Mouse (Mus musculus) heart, postnatal 25 days (tissue): ENCODE results near the gene Filip1l. TPM values are rescaled to one million over a fixed set of nuclear protein-coding genes. Genes with fewer than 3 reads are reported as not detected.

Source experiments
- DNase-seq: peaks from one replicate; pipeline ENCODE4 v3.0.0; 2022; ENCODE audit warnings: low spot score
- intact Hi-C: fragments of 180-260 bp; cut with DNase I; formaldehyde crosslinking; loops from one replicate; pipeline ENCODE4 v1.15.1; 2025
- total RNA-seq, 2 experiments: library from RNA; stranded (reverse); gene quantifications; 2 replicates each; pipeline ENCODE4 v1.2.3; 2021

The Filip1l gene
- total RNA-seq, 2 experiments from 2014 or later, result 32.9 to 40.7 TPM

DNA sequence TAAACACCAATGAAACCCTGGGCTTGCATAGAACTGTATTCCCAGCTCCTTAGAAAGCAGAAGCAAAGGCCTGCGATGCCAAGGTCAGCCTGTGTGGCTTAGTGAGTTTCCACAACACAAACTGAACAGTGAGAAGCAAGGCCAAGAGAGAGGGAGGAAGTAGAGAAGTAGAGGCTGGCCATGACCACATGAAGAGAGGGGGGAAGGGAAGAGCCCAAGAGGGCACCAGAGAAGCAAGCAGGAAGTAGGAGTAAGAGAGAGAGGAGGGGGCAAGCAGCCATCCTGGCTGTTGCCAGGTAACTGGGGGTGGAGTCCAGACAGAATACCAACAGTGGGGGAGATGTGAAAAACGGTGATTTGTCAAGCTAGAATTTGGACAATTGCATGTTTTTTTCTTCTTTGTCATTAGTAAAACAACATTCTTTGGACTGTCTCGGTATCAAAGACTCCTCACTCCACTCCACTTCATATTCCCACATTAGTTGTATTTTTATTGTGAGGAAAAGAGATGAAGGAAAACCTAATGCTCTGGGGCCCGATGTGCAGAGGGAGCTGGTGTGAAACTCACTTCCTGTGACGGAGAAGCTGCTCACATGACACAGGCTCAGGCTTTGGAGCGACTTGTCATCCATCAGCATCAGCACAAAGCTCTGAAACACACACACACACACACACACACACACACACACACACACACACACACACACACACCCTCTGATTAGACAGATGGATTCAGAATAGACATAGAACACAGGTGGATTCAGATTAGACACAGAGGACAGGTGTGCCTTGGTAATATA, 70.3 kb downstream of the Filip1l start:
- intact Hi-C loops, result loop anchor here (5.0 kb wide), 1 partner anchor 129 kb away; no protein-coding TSS in a partner anchor

DNA sequence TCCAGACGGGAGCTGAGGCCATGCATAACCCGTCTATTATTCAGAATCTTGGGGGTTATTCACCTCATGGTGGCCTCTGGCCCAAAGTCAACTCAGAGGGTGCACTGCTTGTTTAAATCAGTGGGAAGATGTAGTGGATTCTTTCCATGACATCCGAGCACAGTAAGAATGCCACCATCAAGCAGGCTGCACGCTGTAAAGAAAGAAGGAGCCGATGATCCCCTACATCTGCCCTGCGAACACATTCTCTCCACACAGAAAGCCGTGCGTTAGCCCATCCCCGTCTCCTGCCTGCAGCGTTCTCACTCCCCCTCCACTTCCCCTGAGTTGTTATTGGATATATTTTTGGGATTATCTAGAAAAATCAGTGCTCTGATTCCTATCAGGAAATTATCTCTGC, 73.8 kb downstream of the Filip1l start:
- intact Hi-C loops, result no loop called here

More for the DNA sequence above, 70.3 kb downstream of the Filip1l start:
- no peak for DNase-seq

DNA sequence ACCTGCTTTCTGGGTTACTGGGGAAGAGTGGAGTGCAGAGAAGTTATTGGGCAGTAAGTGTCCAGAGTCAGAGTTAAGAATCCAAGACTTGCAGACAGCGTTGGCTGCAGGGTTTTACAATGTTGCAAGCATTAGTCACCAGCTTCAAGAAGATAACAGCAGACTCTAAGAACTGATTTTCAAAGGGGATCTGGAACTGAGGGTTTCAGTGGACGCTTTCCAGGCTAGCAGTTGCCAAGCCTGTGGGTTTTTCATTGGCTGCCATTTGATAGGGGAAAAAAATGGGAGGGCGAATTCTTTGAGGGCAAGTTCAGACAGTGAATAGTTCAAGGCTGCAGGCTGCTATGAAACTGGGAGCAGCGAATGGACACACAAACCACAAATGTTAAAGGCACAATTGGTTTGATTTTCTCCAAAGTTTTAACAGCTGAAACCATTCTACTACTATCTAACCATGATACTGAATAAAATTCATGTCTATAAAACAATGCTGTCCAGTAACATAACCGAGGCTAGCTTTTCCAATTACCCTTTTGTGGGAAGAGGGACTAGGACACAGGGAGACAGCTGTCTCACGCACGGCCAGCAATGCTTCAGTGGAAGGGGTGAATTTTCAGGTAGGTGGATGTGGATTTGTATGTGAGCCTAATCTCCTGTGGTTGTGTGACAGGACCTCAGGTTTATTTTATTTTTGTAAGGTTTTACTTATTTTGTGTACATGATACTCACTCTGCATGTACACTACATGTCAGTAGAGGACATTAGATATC, 74.8 kb downstream of the Filip1l start:
- peak; percentile 73 for DNase-seq
- intact Hi-C loops, result no loop called here

More for the DNA sequence above, 73.8 kb downstream of the Filip1l start:
- DNase-seq, result no peak

DNA sequence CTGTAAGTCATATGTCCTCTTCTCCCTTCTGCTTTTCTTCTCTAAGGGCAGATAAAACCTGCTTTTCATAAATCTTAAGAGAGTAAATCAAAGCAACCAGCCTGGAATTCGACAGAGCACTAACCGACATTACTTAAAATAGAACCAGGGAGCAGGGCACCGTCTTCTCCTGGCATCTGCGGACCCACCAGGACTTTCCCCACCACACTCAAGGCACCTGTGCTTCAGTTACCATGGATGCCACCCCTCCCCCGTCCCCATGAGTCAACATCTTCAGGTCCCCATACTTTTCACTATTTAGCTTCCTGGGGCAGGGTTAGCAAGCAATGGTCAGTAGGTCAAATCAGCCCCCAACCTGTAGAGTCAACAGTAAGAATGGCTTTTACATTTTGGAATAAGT, 76.1 kb downstream of the Filip1l start:
- intact Hi-C loops, result no loop called here
- DNase-seq, result no peak

DNA sequence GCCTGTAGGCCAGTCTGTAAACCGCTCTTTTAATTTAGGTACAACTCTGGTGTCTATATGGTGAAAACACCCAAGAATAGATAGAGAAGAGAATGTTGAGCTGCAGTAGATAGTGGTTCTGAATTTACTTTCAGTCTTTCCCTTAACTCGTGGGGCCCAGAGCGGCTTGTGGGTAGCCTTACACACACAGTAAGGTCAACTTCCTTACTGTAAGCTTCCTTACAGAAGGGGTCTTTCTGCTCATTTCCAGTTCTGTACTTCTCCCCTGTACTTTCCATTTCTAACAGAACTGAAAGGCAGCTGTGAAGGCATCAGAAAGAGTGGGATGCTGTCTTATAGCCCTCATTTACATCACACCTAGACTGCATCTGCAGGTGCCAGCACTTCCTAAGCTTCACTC, 78.4 kb downstream of the Filip1l start:
- no peak for DNase-seq

GRCm38 (mm10) chr16:57433173-57433572, 80.3 kb downstream of the Filip1l start:
- no peak for DNase-seq
- intact Hi-C loops, result no loop called here

More for the DNA sequence above, 78.4 kb downstream of the Filip1l start:
- intact Hi-C loops, result no loop called here

DNA sequence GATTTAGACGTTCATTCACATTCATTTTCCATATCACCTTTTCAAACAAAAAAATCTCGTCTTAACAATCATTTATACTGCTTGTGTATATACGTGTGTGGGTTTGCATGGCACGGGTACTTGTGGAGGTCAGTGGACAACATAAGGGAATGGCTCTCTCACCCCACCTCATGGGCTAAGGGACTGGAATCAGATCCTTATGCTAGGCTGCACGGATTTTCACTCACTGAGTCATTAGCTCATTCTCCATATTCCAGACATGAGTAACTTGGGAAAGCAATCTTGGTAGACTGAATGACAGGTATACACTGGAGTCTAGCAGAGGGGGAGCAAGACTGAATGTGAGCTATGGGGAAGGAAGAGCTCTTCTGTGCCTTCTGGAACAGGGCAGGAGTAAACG, 80.8 kb downstream of the Filip1l start:
- intact Hi-C loops, result no loop called here
- no peak for DNase-seq

DNA sequence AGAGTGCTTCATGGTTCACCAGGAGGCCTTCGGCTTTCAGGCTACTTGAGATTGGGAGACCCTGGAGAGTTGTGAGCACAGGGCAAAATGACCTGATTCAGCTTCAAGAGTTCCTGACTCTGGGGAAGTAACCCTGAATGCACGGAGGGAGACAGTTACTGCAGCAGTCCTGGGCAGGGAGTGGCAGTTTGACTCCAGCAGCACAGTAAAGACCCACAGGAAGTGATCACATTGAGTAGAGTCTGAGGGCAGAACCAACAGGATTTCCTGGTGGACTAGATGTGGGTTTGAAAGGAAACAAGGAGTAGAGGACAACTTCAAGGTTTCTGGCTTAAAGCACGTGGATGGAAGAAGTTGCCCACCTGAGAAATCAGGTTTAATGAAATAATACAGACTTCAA, 81.7 kb downstream of the Filip1l start:
- no peak for DNase-seq
- intact Hi-C loops, result no loop called here

DNA sequence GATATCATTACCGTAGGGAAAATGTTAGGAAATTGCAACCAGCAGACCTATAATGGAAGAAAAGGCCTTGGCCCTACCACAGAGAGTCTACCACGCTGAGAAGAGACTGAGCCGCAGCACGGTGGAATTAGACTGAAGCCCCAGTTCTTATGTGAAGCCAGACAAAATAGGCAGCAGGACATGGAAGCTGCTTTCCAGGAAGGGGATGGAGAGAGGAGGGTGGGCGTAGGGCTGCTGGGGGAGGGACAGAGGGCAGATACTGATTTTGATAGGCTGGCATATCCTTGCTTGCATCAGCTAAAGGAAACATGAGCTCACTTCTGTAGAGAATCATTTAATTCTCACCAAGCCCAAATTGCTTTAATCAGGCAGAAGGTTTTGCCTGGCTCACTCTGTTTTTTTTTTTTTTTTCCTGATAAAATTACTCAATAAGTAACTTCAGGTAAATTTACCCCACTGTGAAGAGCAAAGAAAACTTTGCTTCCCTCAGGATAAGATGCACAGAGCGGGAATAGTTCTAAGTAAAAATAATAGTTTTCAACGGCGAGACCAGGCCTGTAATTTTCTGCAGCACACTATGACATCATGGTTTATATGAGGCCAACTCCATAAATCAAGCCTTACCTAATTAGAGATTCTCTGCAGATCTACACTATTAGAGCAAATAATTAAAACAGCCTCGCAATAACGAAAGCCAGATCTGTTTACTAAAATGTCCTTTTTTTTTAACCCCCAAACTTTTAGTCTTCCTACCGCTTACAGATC, 84.8 kb downstream of the Filip1l start:
- no peak for DNase-seq
- intact Hi-C loops, result no loop called here

DNA sequence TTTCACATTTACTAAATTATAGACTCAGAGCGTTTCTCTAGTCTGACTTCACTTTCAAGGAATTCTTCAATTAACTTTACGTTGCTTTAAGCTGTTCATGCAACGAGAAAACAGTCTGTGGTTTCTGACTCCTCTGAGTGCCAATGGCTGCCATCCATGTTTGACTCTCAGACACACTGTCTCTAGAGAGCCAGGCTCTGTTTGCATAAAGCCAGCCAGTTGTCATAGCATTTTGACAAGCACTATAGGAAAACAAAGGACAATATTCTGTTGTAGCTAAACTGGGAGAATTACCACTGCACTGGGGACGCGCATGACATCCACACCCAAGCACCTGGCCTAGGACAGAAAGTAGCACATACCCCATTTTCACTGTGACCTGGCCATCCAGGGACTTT, 85.4 kb downstream of the Filip1l start:
- intact Hi-C loops, result no loop called here
- no peak for DNase-seq

GRCm38 (mm10) chr16:57439206-57439605, 86.3 kb downstream of the Filip1l start:
- DNase-seq, result no peak
- intact Hi-C loops, result no loop called here

DNA sequence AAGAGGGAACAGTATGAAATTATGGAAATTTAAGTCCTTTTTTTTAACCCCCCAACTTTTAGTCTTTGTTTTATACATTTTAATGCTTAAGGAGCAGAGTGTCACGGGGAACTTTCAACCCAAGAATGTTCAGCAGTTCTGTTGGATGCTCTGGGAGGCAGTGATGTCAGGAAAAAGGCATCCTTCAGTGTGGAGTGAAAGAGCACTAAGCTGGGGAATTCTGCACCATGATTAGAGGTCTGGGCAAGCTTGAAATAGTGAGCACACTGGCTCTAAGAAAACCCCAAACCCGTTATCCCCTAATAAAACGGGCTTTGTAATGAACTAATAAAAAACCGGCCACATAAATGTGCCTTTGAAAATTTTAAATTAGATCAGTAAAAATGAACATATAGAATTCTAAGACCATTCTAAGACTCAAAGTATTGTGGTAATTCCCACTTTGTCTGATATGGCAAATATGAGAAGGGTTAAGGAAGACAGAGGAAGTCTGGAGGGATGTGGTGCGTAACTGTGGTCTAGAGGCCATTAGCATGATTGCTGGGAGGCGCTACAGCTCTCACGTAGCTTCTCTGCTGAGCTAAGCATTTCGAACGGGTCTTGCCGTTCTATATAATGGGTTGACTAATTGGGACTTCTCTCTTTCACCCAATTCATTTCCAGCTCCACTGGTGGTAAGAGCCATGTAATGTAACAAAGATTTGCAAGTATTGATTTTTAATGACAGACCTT, 88.0 kb downstream of the Filip1l start:
- intact Hi-C loops, result no loop called here
- no peak for DNase-seq

DNA sequence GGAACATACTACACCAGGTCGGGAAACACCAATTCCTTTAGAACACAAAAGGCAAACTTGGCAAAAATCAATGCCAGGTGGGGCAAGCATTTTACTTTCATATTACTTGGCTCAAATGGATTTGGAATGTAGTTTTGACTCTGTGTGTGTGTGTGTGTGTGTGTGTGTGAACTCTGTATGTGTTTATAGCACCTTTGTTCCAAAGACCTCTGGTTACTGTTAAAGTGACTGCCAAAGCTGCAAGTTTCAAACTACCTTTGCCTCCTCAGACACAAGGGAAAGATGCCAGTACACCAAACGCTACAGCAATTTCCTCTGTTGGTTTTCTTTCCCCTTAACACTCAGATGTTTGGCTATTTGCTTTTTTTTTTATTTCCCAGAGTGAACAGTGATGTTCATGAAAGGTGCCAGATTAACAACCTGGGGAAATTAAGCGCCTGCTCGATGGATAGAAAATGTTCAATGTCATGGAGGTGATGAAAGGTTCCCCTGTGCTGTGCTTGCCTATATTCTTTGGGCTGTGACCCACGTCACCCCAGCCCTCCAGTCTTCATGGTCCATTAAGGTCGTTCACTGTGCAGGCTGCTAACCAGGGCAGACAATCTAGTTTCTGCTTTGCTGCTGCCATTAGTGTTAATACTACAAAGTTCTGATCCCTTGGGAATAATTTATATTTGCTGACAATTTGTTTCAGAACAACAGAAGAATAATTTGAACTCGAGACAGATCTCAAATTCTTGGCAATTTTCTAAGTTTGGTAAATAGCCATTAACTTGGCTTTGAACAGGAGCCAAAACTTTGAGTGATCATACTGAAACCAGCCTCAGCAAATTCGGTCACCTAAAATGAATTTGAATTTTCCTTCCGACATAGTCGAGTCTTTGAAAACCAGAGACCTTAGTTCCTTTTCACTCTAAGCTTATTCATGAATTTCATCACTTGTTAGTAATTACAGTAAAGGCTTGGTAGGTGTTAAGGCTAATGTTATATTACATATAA, 92.5 kb downstream of the Filip1l start:
- intact Hi-C loops, result no loop called here
- DNase-seq, result no peak

DNA sequence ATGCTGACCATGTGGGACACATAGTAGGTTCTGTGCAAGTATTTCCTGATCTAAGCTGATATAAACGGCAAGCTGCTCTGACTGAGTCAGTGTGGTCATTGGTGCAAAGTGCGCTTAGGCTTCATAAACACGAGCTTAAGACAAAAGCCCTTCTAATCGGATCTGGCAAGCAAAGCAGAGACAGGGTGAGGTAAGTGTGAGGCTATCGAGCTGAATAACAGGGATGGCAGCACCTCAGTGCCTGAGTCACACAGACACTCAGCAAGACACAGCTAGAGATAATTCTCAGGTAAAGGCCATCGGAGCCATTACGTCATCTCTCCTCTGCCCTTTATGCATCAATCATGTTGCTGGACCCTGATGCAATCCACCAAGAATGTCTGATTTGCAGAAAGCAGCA, 100.1 kb downstream of the Filip1l start:
- intact Hi-C loops, result no loop called here
- DNase-seq, result no peak

GRCm38 (mm10) chr16:57454106-57454763, 101.3 kb downstream of the Filip1l start:
- intact Hi-C loops, result no loop called here
- DNase-seq, result no peak

DNA sequence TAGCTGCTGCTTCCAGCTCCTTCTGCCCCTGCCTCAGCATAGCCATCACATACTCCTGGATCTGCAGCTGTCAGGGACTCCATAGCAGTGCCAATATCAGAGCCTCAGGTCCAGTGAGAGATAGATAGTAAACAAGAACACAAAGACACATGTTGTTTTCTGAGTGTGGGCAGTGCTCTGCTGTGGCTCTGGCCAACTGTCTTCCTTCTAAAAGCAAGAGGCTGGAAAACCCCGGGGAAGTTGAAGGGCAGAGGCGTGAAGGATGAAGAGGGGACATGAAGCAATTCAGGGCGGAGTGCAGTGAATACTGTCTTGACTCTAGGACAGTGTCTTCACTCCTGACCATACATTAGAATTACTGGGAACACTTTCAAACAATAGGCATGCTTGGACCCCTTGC, 102.7 kb downstream of the Filip1l start:
- intact Hi-C loops, result no loop called here

DNA sequence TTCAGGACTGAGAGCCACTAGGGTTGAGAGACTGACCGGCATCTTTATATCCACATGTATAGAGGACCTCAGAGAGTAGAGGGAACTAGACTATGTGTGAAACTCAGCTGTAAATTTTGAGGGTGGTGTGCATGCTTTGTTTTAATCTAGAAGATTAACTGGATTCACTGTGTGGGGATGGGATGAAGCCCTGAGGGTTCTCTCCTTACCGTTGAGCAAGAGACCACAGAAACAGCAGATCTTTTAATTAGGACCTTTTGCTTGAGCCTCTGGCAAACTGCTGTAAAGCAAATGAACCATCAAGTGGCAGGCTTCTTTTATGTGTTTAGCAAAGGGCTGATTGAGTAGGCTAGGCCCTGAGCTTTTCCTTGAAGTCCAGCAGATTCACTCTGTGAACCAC, 103.1 kb downstream of the Filip1l start:
- DNase-seq, result no peak
- intact Hi-C loops, result no loop called here

More for the DNA sequence above, 102.7 kb downstream of the Filip1l start:
- no peak for DNase-seq

DNA sequence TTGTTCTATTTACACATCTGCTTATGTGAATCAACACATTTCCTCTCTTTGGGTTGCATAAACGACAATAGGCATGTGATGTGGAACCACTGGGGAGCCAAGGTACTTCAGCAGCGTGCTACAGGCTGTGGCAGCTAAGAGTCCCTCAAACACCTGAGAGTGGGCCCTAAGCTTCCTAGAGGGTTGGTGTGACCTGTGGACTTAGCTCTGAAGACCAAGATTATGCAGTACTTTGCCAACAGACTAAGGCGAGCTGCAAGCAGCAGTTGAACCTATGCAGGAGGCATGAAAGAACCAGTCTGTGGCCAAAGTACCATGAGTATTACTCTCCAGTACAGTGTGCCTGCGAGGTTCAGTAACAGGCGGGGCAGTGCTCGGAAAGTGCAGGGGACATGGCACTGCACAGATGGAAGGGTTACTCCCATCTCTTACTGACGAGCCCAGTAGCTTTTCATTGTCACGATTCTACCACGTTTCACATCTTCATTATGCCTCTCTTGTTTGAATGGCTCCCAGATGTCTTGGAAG, 112.6 kb downstream of the Filip1l start:
- no peak for DNase-seq
- intact Hi-C loops, result no loop called here
